Mouse (Mus musculus): ENCODE measurements at regions not wholly inside any gene's neighbourhood (a gene's known extent, or its start where the extent isn't known, plus 50 kb on each side); places are given as distances from the start of the nearest gene placed in this dataset.

- Histone ChIP-seq H3K79me3 (ENCODE audit: low read depth) (no peaks in the 10 kb centered on the region), H3K27me3 (ENCODE audit: control insufficient read depth, insufficient read depth, insufficient read length) (no peaks in the 10 kb centered on the region), H3K79me2 (ENCODE audit: control insufficient read depth, insufficient read depth) (no peaks in the 10 kb centered on the region), H3K4me3 (ENCODE audit: insufficient read depth, poor library complexity, severe bottlenecking) (no peak overlapping the region), H3ac (ENCODE audit: control insufficient read depth, insufficient read length, low read depth) (no peak overlapping the region), H3K36me3 (ENCODE audit: control insufficient read depth, insufficient read depth) (no peaks in the 10 kb centered on the region)
- no peak for TF ChIP-seq FOSL1 (IDR thresholded peaks at IDR 0.05; ENCODE audit: insufficient read depth, low read length, poor library complexity, severe bottlenecking)
- TF ChIP-seq CEBPB (IDR thresholded peaks at IDR 0.05; ENCODE audit: low read depth): no peak
- no peak for TF ChIP-seq USF1 (IDR thresholded peaks at IDR 0.05; ENCODE audit: low read depth)
- no peak for TF ChIP-seq MAX (IDR thresholded peaks at IDR 0.05)
- no peak for TF ChIP-seq CTCF (IDR thresholded peaks at IDR 0.05; ENCODE audit: control insufficient read depth, insufficient read depth, insufficient read length)
- no peak for TF ChIP-seq MYOG (IDR thresholded peaks at IDR 0.05; ENCODE audit: control insufficient read depth, extremely low read depth, insufficient read length)
- TF ChIP-seq MYOD1 (IDR thresholded peaks at IDR 0.05; ENCODE audit: control insufficient read depth, insufficient read length, low read depth): no peak
Measured at GRCm38 (mm10) chr13:30465439-30465838, 79.7 kb downstream of the Uqcrfs1 start.

DNA sequence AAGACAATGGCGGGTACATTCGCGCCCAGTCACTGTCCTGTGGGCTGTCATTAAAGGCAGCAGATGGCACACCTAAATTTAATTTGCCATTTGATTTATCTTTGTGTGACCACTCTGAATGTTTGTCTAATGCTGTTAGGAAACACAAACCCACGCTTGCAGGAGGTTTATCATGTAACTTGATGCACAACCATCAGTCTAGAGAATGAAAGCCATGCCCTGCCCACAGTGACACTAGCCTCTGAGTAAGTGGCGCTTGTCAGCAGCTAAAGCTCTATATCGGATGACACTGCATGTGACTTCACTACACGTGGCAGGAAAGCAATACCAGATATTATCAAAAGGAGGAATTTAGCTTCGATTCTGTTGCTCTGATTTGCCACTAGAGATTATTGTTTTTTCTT, 89.9 kb downstream of the Uqcrfs1 start:
- no peaks in the 10 kb centered on the region for H3K36me3 ChIP-seq (ENCODE audit: control insufficient read depth, insufficient read depth)
- no peaks in the 10 kb centered on the region for H3K79me2 ChIP-seq (ENCODE audit: control insufficient read depth, insufficient read depth)
- H3K79me3 ChIP-seq (ENCODE audit: low read depth): no peaks in the 10 kb centered on the region
- no peaks in the 10 kb centered on the region for H3K27me3 ChIP-seq (ENCODE audit: control insufficient read depth, insufficient read depth, insufficient read length)
- no peak overlapping the region for H3K4me3 ChIP-seq (ENCODE audit: insufficient read depth, poor library complexity, severe bottlenecking)
- H3ac ChIP-seq (ENCODE audit: control insufficient read depth, insufficient read length, low read depth): no peak overlapping the region
- TF ChIP-seq MAX (IDR thresholded peaks at IDR 0.05) (no peak), MYOD1 (IDR thresholded peaks at IDR 0.05; ENCODE audit: control insufficient read depth, insufficient read length, low read depth) (no peak), CEBPB (IDR thresholded peaks at IDR 0.05; ENCODE audit: low read depth) (no peak), CTCF (IDR thresholded peaks at IDR 0.05; ENCODE audit: control insufficient read depth, insufficient read depth, insufficient read length) (no peak), FOSL1 (IDR thresholded peaks at IDR 0.05; ENCODE audit: insufficient read depth, low read length, poor library complexity, severe bottlenecking) (no peak), USF1 (IDR thresholded peaks at IDR 0.05; ENCODE audit: low read depth) (peak; percentile 66)

GRCm38 (mm10) chr13:30452126-30452525, 93.0 kb downstream of the Uqcrfs1 start:
- Histone ChIP-seq H3K27me3 (ENCODE audit: control insufficient read depth, insufficient read depth, insufficient read length) (no peaks in the 10 kb centered on the region), H3K79me3 (ENCODE audit: low read depth) (no peaks in the 10 kb centered on the region)

DNA sequence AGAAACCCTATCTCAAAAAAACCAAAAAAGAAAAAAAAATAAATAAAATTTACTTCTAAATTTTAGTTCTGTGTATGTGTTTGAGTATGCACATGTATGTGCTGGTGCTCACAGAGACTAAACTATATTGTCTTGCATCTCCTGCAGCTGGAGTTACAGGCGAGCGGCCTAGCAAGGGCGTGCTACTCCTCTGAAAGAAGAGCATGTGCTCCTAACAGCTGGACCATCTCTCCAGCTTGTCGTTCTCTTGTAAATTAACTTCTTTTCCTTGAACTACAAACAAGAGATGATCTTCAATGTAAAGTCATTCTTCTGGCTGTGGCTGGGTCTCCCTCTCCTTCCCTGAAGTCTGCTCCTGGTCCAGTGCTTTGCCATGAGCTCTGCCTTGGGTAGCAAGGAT, 96.3 kb downstream of the Uqcrfs1 start:
- no peak overlapping the region for H3ac ChIP-seq (ENCODE audit: control insufficient read depth, insufficient read length, low read depth)
- H3K79me2 ChIP-seq (ENCODE audit: control insufficient read depth, insufficient read depth): no peaks in the 10 kb centered on the region
- no peak overlapping the region for H3K4me3 ChIP-seq (ENCODE audit: insufficient read depth, poor library complexity, severe bottlenecking)
- H3K27me3 ChIP-seq (ENCODE audit: control insufficient read depth, insufficient read depth, insufficient read length): no peaks in the 10 kb centered on the region
- no peaks in the 10 kb centered on the region for H3K36me3 ChIP-seq (ENCODE audit: control insufficient read depth, insufficient read depth)
- no peak for TF ChIP-seq CEBPB (IDR thresholded peaks at IDR 0.05; ENCODE audit: low read depth)
- TF ChIP-seq MAX (IDR thresholded peaks at IDR 0.05): no peak
- no peak for TF ChIP-seq FOSL1 (IDR thresholded peaks at IDR 0.05; ENCODE audit: insufficient read depth, low read length, poor library complexity, severe bottlenecking)
- no peak for TF ChIP-seq MYOD1 (IDR thresholded peaks at IDR 0.05; ENCODE audit: control insufficient read depth, insufficient read length, low read depth)
- no peaks in the 10 kb centered on the region for H3K79me3 ChIP-seq (ENCODE audit: low read depth)

More at GRCm38 (mm10) chr13:30452126-30452525, 93.0 kb downstream of the Uqcrfs1 start:
- Histone ChIP-seq H3K79me2 (ENCODE audit: control insufficient read depth, insufficient read depth) (no peaks in the 10 kb centered on the region), H3K36me3 (ENCODE audit: control insufficient read depth, insufficient read depth) (no peaks in the 10 kb centered on the region), H3K4me3 (ENCODE audit: insufficient read depth, poor library complexity, severe bottlenecking) (no peak overlapping the region), H3ac (ENCODE audit: control insufficient read depth, insufficient read length, low read depth) (no peak overlapping the region)
- TF ChIP-seq FOSL1 (IDR thresholded peaks at IDR 0.05; ENCODE audit: insufficient read depth, low read length, poor library complexity, severe bottlenecking) (peak; percentile 4), CEBPB (IDR thresholded peaks at IDR 0.05; ENCODE audit: low read depth) (no peak), MAX (IDR thresholded peaks at IDR 0.05) (no peak), MYOG (IDR thresholded peaks at IDR 0.05; ENCODE audit: control insufficient read depth, extremely low read depth, insufficient read length) (no peak)
